Mouse (Mus musculus) midbrain, embryonic 14.5 days (tissue): Measurements from ENCODE around the gene Fam166a. TPM values are rescaled to one million over a fixed set of nuclear protein-coding genes. Genes with fewer than 3 reads are reported as not detected.

Experiments used
- ATAC-seq: fragments of 200-750 bp; cut with Nextera tagmentation; 2 replicates; pipeline ENCODE4 v1.8.0; 2017; ENCODE audit warnings: moderate number of reproducible peaks, moderate library complexity; ENCODE audit not compliant: low FRiP score, low TSS enrichment
- DNase-seq: peaks from one replicate; pipeline ENCODE4 v3.0.0-alpha.2; 2015
- H3K27ac ChIP-seq: fragments of 300-500 bp; sonication (generic); replicated peaks from 2 replicates; pipeline ENCODE4 v1.5.1; 2014; ENCODE audit warnings: mild to moderate bottlenecking, low read depth, low read length, moderate library complexity
- H3K27me3 ChIP-seq: fragments of 300-500 bp; sonication (generic); 2 replicates; pipeline ENCODE4 v1.6.1; 2014; ENCODE audit warnings: low read length, control low read depth, mixed read lengths; ENCODE audit not compliant: control insufficient read depth, insufficient read depth
- H3K36me3 ChIP-seq: fragments of 300-500 bp; sonication (generic); 2 replicates; pipeline ENCODE4 v1.6.1; 2014; ENCODE audit warnings: low read length, control low read depth; ENCODE audit not compliant: control insufficient read depth, insufficient read depth
- H3K4me1 ChIP-seq: fragments of 300-500 bp; sonication (generic); 2 replicates; pipeline ENCODE4 v1.6.1; 2014; ENCODE audit warnings: mild to moderate bottlenecking, antibody characterized with exemption, low read length, control low read depth; ENCODE audit not compliant: control insufficient read depth, insufficient read depth
- H3K4me2 ChIP-seq: fragments of 300-500 bp; sonication (generic); 2 replicates; pipeline ENCODE4 v1.6.1; 2014; ENCODE audit warnings: mild to moderate bottlenecking, low read length, moderate library complexity
- H3K4me3 ChIP-seq: fragments of 300-500 bp; sonication (generic); replicated peaks from 2 replicates; pipeline ENCODE4 v1.5.1; 2014; ENCODE audit warnings: low read depth, low read length
- H3K9ac ChIP-seq: fragments of 300-500 bp; sonication (generic); replicated peaks from 2 replicates; pipeline ENCODE4 v1.6.1; 2014; ENCODE audit warnings: mild to moderate bottlenecking, low read length, moderate library complexity
- H3K9me3 ChIP-seq: fragments of 300-500 bp; sonication (generic); 2 replicates; pipeline ENCODE4 v1.6.1; 2016; ENCODE audit warnings: low read length, control low read depth, mixed read lengths; ENCODE audit not compliant: control insufficient read depth
- WGBS: fragments of 180-500 bp; shearing (Covaris S2); extraction: QIAGEN DNeasy Blood & Tissue Kit; methylation state at CpG from one replicate; pipeline ENCODE4 v1.1.7; 2014; 5-methylcytosine and 5-hydroxymethylcytosine counted together
- polyA plus RNA-seq: library from polyadenylated mRNA; unstranded; fragments of >200 nt; fragmentation: Nextera tagmentation; extraction: Ambion mirVana; gene quantifications from 2 replicates; pipeline ENCODE4 v1.2.1, GENCODE M21; 2014

Fam166a gene
- polyA plus RNA-seq, 1 experiment from 2014 or later, result not detected

GRCm38 (mm10) chr2:25181891-25182397 lies 36.6 kb upstream of the Fam166a start:
- no peak for ATAC-seq
- Histone ChIP-seq H3K36me3 (no peaks in the 10 kb centered on the region), H3K9me3 (no peaks in the 10 kb centered on the region), H3K4me2 (peak overlapping the region; percentile 80), H3K4me3 (peak overlapping the region; percentile 72), H3K9ac (peak overlapping the region; percentile 60), H3K4me1 (peaks cover 58% of the 10 kb centered on the region), H3K27ac (peak overlapping the region; percentile 83), H3K27me3 (no peaks in the 10 kb centered on the region)
- DNase-seq, result peak; percentile 46
- 0% methylated on average over 17 of the region's 17 CpGs for WGBS

DNA sequence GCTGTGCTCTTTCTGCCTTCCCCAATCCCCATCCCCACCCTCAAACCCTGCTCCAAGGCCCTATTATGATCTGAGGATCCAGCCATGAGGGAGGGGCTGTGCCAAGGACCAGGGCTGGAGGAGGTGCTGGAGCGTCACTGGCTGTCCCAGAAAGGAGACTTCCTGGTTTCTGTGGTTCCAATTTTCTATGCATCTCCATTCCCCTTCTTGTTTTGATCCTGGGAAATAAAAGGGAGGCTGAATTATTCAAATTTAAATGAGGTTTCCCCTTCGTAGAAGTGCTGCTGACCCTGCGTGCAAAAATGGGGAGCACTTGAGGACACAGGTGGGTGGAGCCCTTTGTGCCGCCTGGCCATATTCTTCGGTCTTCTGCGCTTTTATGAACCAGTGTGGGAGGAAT lies 35.9 kb upstream of the Fam166a start:
- ATAC-seq (no peak), DNase-seq (peak; percentile 74)
- Histone ChIP-seq H3K9me3 (no peaks in the 10 kb centered on the region), H3K9ac (peak overlapping the region; percentile 60; the same call in 1 of the 2 replicates), H3K27ac (peak overlapping the region; percentile 52), H3K4me1 (peaks cover 51% of the 10 kb centered on the region), H3K36me3 (no peaks in the 10 kb centered on the region), H3K27me3 (no peaks in the 10 kb centered on the region), H3K4me3 (peak overlapping the region; percentile 72), H3K4me2 (peak overlapping the region; percentile 80)
- 2% methylated on average over 6 of the region's 6 CpGs for WGBS

DNA sequence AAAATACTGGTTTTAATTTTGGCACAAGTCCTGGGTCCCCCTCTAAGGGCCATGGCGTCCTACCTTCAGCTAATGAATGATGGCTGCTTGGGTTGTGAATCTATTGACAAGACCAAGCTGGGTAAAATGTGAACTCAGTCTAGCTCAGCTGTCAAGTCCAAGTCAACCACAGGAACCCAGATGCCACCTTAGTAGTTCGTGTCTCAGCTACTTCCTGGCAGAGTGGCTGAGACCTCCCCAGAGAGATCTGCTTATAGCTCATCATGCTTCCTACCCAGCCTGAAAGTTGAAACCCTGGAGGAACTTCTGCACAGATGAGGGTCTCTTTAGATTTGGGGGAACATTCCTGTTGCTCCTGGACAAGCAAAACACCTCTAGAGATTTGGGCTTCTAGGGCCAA lies 35.2 kb upstream of the Fam166a start:
- no peak overlapping the region for H3K9ac ChIP-seq
- H3K9me3 ChIP-seq, result no peaks in the 10 kb centered on the region
- peak overlapping the region; percentile 72; the same call in 1 of the 2 replicates for H3K4me3 ChIP-seq
- peak overlapping the region; percentile 80 for H3K4me2 ChIP-seq
- 52% methylated on average over 2 of the region's 2 CpGs for WGBS
- ATAC-seq (no peak), DNase-seq (no peak)
- H3K27me3 ChIP-seq, result no peaks in the 10 kb centered on the region
- H3K27ac ChIP-seq, result no peak overlapping the region
- H3K36me3 ChIP-seq, result no peaks in the 10 kb centered on the region
- peaks cover 44% of the 10 kb centered on the region for H3K4me1 ChIP-seq

GRCm38 (mm10) chr2:25184496-25184895 lies 34.0 kb upstream of the Fam166a start:
- DNase-seq (no peak), ATAC-seq (no peak)
- Histone ChIP-seq H3K36me3 (no peaks in the 10 kb centered on the region), H3K27me3 (no peaks in the 10 kb centered on the region), H3K4me3 (no peak overlapping the region), H3K27ac (peak overlapping the region; percentile 95), H3K4me1 (peaks cover 34% of the 10 kb centered on the region), H3K4me2 (peak overlapping the region; percentile 80), H3K9ac (no peak overlapping the region), H3K9me3 (no peaks in the 10 kb centered on the region)
- 91% methylated on average over 7 of the region's 7 CpGs for WGBS

DNA sequence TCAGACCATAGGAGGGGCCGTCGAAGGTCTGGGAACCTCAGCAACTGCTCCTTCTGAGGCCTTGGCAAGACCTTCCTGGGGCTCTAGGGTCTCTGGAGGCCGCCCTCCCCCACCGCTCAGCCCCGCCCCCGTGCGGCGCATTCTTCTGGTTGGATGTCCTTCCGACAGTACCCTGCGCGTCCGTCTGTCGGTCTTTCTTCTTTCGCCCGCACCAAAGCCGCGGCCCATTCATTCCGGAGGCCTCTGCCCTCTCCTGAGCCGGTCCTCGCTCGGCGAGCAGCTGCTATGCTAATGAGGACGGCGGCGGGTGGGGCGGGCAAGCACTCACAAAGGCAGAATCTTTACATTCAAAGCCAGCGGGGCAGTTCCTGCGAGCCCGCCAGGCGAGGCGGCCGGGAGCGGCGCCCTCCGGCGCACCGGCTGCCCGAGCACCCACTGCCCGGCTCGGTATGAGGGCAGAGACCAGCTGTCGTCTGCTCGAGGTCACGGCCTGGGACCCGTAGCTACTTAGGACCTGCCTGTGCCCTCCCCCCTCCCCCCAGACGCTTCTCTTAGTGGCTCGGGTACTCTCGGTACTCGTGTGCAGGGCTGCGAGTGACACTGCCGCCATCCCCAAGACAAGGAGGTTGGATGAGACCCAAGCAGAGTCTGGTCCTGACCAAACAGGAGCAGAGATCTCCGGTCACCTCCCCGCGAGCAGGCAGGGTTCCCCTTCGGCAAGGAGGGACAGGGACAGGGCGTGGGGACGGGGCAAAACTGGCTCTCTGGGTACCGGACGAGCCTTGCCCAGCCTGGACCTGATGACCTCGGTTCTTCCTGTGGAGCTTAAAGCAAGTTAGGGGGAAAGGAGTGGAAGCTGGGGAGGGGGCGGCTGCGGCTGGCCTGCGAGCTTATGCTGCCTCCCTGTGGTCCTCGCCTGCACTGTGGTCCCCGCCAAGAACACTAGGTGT lies 32.6 kb upstream of the Fam166a start:
- no peaks in the 10 kb centered on the region for H3K9me3 ChIP-seq
- peak overlapping the region; percentile 95 for H3K27ac ChIP-seq
- DNase-seq, result peak; percentile 87
- under 1% methylated on average over 64 of the region's 64 CpGs for WGBS
- peak overlapping the region; percentile 80 for H3K4me2 ChIP-seq
- no peaks in the 10 kb centered on the region for H3K27me3 ChIP-seq
- H3K9ac ChIP-seq, result peak overlapping the region; percentile 62
- ATAC-seq, result peak; percentile 75
- peaks cover 27% of the 10 kb centered on the region for H3K4me1 ChIP-seq
- H3K36me3 ChIP-seq, result no peaks in the 10 kb centered on the region
- H3K4me3 ChIP-seq, result peak overlapping the region; percentile 45

DNA sequence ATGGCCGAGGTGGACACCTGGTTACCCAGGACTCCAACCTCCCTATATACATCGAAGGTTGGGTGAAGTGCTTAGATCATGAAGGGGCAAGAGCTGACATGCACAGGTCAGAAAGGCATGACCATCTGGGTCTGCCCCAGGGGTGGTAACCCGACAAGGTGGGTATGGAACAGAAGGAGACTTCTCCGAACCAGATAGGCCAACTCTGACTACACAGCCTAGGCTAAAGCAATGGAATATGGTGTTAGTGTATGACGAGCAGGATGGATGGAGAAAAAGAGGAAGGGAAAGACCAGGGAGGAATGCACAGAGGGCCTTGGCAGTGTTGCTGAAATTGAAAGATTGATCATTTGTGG lies 32.0 kb upstream of the Fam166a start:
- no peaks in the 10 kb centered on the region for H3K36me3 ChIP-seq
- no peak; the same call in 1 of the 2 replicates for ATAC-seq
- H3K27ac ChIP-seq, result peak overlapping the region; percentile 95
- H3K4me1 ChIP-seq, result peaks cover 27% of the 10 kb centered on the region
- 24% methylated on average over 5 of the region's 5 CpGs for WGBS
- H3K9ac ChIP-seq, result peak overlapping the region; percentile 37; the same call in 1 of the 2 replicates
- DNase-seq, result no peak
- H3K27me3 ChIP-seq, result no peaks in the 10 kb centered on the region
- peak overlapping the region; percentile 80 for H3K4me2 ChIP-seq
- H3K9me3 ChIP-seq, result no peaks in the 10 kb centered on the region
- no peak overlapping the region for H3K4me3 ChIP-seq

DNA sequence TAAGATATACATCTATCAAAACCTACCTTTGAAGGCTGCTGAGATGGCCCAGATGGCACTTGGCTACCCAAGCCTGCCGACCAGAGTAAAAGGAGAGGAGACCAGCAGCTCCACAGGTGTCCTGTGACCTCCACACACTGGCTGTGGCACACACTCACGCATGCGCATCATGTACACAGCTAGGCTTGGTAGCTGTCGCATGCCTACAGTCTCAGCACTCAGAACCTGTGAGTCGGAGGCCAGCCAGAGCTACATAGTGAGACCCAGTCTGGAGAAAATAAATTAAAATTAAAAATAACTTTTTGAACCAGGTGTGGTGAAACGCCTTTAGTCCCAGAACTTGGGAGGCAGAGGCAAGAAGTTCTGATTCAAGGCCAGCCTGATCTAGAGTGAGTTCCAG lies 30.7 kb upstream of the Fam166a start:
- Histone ChIP-seq H3K27ac (no peak overlapping the region), H3K9ac (no peak overlapping the region), H3K36me3 (no peaks in the 10 kb centered on the region), H3K27me3 (no peaks in the 10 kb centered on the region), H3K4me1 (peaks cover 20% of the 10 kb centered on the region), H3K9me3 (no peaks in the 10 kb centered on the region), H3K4me3 (no peak overlapping the region), H3K4me2 (no peak overlapping the region)
- ATAC-seq (no peak), DNase-seq (no peak)
- 82% methylated on average over 6 of the region's 6 CpGs for WGBS

- no peaks in the 10 kb centered on the region for H3K9me3 ChIP-seq
- no peak overlapping the region for H3K4me2 ChIP-seq
- H3K27ac ChIP-seq, result no peak overlapping the region
- H3K4me1 ChIP-seq, result no peaks in the 10 kb centered on the region
- no peak overlapping the region for H3K9ac ChIP-seq
- ATAC-seq, result peak; percentile 81
- peaks cover 4% of the 10 kb centered on the region for H3K36me3 ChIP-seq
- no peak overlapping the region for H3K4me3 ChIP-seq
- H3K27me3 ChIP-seq, result peaks cover 20% of the 10 kb centered on the region
- peak; percentile 90 for DNase-seq
- WGBS, result under 1% methylated on average over 6 of the region's 6 CpGs
These were observed 25.2 kb upstream of the Fam166a start for GRCm38 (mm10) chr2:25193330-25193770.
